Mouse (Mus musculus) small intestine, adult 2 months (tissue): ENCODE measurements around the gene Chst8. TPM values are rescaled to one million over a fixed set of nuclear protein-coding genes. Genes with fewer than 3 reads are reported as not detected.

ENCODE experiments used
- H3K27ac ChIP-seq: fragments of 200-500 bp; 2 replicates; pipeline ENCODE4 v1.5.1; 2012; ENCODE audit warnings: low read depth, low read length, control low read depth, inconsistent platforms; ENCODE audit not compliant: insufficient read depth
- H3K27me3 ChIP-seq: fragments of 200-500 bp; 2 replicates; pipeline ENCODE4 v1.6.1; 2012; ENCODE audit warnings: mild to moderate bottlenecking, moderate library complexity, low read length, inconsistent platforms; ENCODE audit not compliant: control insufficient read depth, insufficient read depth
- H3K36me3 ChIP-seq: fragments of 200-500 bp; 2 replicates; pipeline ENCODE4 v1.6.1; 2012; ENCODE audit warnings: mild to moderate bottlenecking, low read length, control low read depth, inconsistent platforms; ENCODE audit not compliant: control insufficient read depth, insufficient read depth
- H3K4me1 ChIP-seq: fragments of 200-500 bp; 2 replicates; pipeline ENCODE4 v1.6.1; 2012; ENCODE audit warnings: low read length, inconsistent platforms, mixed read lengths; ENCODE audit not compliant: control insufficient read depth, insufficient read depth, insufficient read length
- H3K4me3 ChIP-seq: fragments of 200-500 bp; 2 replicates; pipeline ENCODE4 v1.5.1; 2012; ENCODE audit warnings: low read depth, mild to moderate bottlenecking, control low read depth, inconsistent platforms, low read length, moderate library complexity
- CTCF ChIP-seq: fragments of 200-500 bp; IDR thresholded peaks from 2 replicates; pipeline ENCODE4 v1.5.1; 2012; ENCODE audit warnings: low read depth, mild to moderate bottlenecking, control low read depth, inconsistent platforms, low read length, moderate library complexity, mixed read lengths; ENCODE audit not compliant: insufficient replicate concordance, insufficient read length; ENCODE audit errors: extremely low read depth
- POLR2A ChIP-seq: fragments of 200-500 bp; IDR thresholded peaks from 2 replicates; pipeline ENCODE4 v1.6.1; 2012; ENCODE audit warnings: low read depth, mild to moderate bottlenecking, control low read depth, inconsistent platforms, low read length, moderate library complexity
- WGBS: fragments of 180-500 bp; shearing (Covaris S2); methylation state at CpG from one replicate; pipeline ENCODE4 v1.1.7; 2018; 5-methylcytosine and 5-hydroxymethylcytosine counted together
- polyA plus RNA-seq: library from polyadenylated mRNA; depleted of rRNA; stranded (reverse); fragments of >200 nt; gene quantifications from 2 replicates; pipeline ENCODE4 v1.2.3, GENCODE M21; 2012

Chst8 gene
- polyA plus RNA-seq, 1 experiment, result 3.2 TPM

- TF ChIP-seq CTCF (no peak), POLR2A (no peak)
- no peaks in the 10 kb centered on the region for H3K36me3 ChIP-seq
- H3K27me3 ChIP-seq, result no peaks in the 10 kb centered on the region
- 46% methylated on average over 8 of the region's 8 CpGs for WGBS
- H3K27ac ChIP-seq, result no peak overlapping the region
- no peak overlapping the region for H3K4me3 ChIP-seq
- H3K4me1 ChIP-seq, result no peaks in the 10 kb centered on the region
Measured at GRCm38 (mm10) chr7:34769531-34769930, 43.0 kb downstream of the Chst8 start.

- no peaks in the 10 kb centered on the region for H3K4me1 ChIP-seq
Measured at GRCm38 (mm10) chr7:34764250-34765148, 48.0 kb downstream of the Chst8 start.

GRCm38 (mm10) chr7:34759378-34759822, 53.1 kb downstream of the Chst8 start:
- no peak overlapping the region for H3K27ac ChIP-seq
- no peak overlapping the region for H3K4me3 ChIP-seq
- 53% methylated on average over 7 of the region's 7 CpGs for WGBS
- H3K4me1 ChIP-seq, result no peaks in the 10 kb centered on the region
- TF ChIP-seq CTCF, result no peak
- no peak for TF ChIP-seq POLR2A
- no peaks in the 10 kb centered on the region for H3K27me3 ChIP-seq
- no peaks in the 10 kb centered on the region for H3K36me3 ChIP-seq

More at GRCm38 (mm10) chr7:34764250-34765148, 48.0 kb downstream of the Chst8 start:
- 70% methylated on average over 18 of the region's 18 CpGs for WGBS
- no peak overlapping the region for H3K4me3 ChIP-seq
- H3K27me3 ChIP-seq, result no peaks in the 10 kb centered on the region
- no peaks in the 10 kb centered on the region for H3K36me3 ChIP-seq
- no peak overlapping the region for H3K27ac ChIP-seq
- TF ChIP-seq CTCF (no peak), POLR2A (no peak)

- no peak for TF ChIP-seq CTCF
- TF ChIP-seq POLR2A, result no peak
- Histone ChIP-seq H3K27ac (no peak overlapping the region), H3K4me1 (no peaks in the 10 kb centered on the region), H3K4me3 (no peak overlapping the region), H3K27me3 (no peaks in the 10 kb centered on the region), H3K36me3 (no peaks in the 10 kb centered on the region)
- WGBS, result 66% methylated on average over 3 of the region's 3 CpGs
Measured at GRCm38 (mm10) chr7:34758721-34759120, 53.8 kb downstream of the Chst8 start.

GRCm38 (mm10) chr7:34757513-34757912, 55.0 kb downstream of the Chst8 start:
- Histone ChIP-seq H3K4me1 (no peaks in the 10 kb centered on the region), H3K27me3 (no peaks in the 10 kb centered on the region), H3K4me3 (no peak overlapping the region), H3K36me3 (no peaks in the 10 kb centered on the region), H3K27ac (no peak overlapping the region)
- 82% methylated on average over 4 of the region's 4 CpGs for WGBS
- no peak for TF ChIP-seq POLR2A
- no peak for TF ChIP-seq CTCF

- 76% methylated on average over 32 of the region's 32 CpGs for WGBS
- H3K36me3 ChIP-seq, result no peaks in the 10 kb centered on the region
- no peaks in the 10 kb centered on the region for H3K4me1 ChIP-seq
- no peak overlapping the region for H3K4me3 ChIP-seq
- no peaks in the 10 kb centered on the region for H3K27me3 ChIP-seq
- TF ChIP-seq POLR2A (no peak), CTCF (no peak)
- no peak overlapping the region for H3K27ac ChIP-seq
Measured at GRCm38 (mm10) chr7:34753140-34753886, 59.2 kb downstream of the Chst8 start.

- WGBS, result 33% methylated on average over 10 of the region's 10 CpGs
- TF ChIP-seq CTCF, result no peak
- TF ChIP-seq POLR2A, result no peak
Measured at GRCm38 (mm10) chr7:34752151-34752762, 60.3 kb downstream of the Chst8 start.

More at GRCm38 (mm10) chr7:34752151-34752762, 60.3 kb downstream of the Chst8 start:
- Histone ChIP-seq H3K4me1 (no peaks in the 10 kb centered on the region), H3K4me3 (no peak overlapping the region), H3K36me3 (no peaks in the 10 kb centered on the region), H3K27ac (no peak overlapping the region), H3K27me3 (no peaks in the 10 kb centered on the region)
